Mouse (Mus musculus) lung, embryonic 14.5 days (tissue): ENCODE results near the gene Dnah14. TPM values are rescaled to one million over a fixed set of nuclear protein-coding genes. Genes with fewer than 3 reads are reported as not detected.

ENCODE experiments used
- ATAC-seq: fragments of 200-750 bp; cut with Nextera tagmentation; 2 replicates; pipeline ENCODE4 v1.8.0; 2017; ENCODE audit warnings: mild to moderate bottlenecking, moderate TSS enrichment, moderate library complexity; ENCODE audit not compliant: insufficient read depth
- DNase-seq: peaks from one replicate; pipeline ENCODE4 v3.0.0-alpha.2; 2015
- H3K27ac ChIP-seq: fragments of 300-500 bp; sonication (generic); 2 replicates; pipeline ENCODE4 v1.5.1; 2014; ENCODE audit warnings: low read depth, mild to moderate bottlenecking, moderate library complexity
- H3K27me3 ChIP-seq: fragments of 300-500 bp; sonication (generic); 2 replicates; pipeline ENCODE4 v1.6.1; 2014; ENCODE audit warnings: low read length, control low read depth; ENCODE audit not compliant: insufficient read depth
- H3K36me3 ChIP-seq: fragments of 300-500 bp; sonication (generic); 2 replicates; pipeline ENCODE4 v1.6.1; 2014; ENCODE audit warnings: control low read depth; ENCODE audit not compliant: insufficient read depth
- H3K4me1 ChIP-seq: fragments of 300-500 bp; sonication (generic); 2 replicates; pipeline ENCODE4 v1.6.1; 2014; ENCODE audit warnings: antibody characterized with exemption, control low read depth; ENCODE audit not compliant: insufficient read depth
- H3K4me2 ChIP-seq: fragments of 300-500 bp; sonication (generic); 2 replicates; pipeline ENCODE4 v1.6.1; 2014; ENCODE audit warnings: mild to moderate bottlenecking
- H3K4me3 ChIP-seq: fragments of 300-500 bp; sonication (generic); 2 replicates; pipeline ENCODE4 v1.5.1; 2014; ENCODE audit warnings: low read depth, low read length
- H3K9ac ChIP-seq: fragments of 300-500 bp; sonication (generic); 2 replicates; pipeline ENCODE4 v1.6.1; 2014
- H3K9me3 ChIP-seq: fragments of 300-500 bp; sonication (generic); 2 replicates; pipeline ENCODE4 v1.6.1; 2016; ENCODE audit warnings: low read depth, low read length, control low read depth
- CTCF ChIP-seq: IDR thresholded peaks from 2 replicates; pipeline ENCODE4 v1.5.1; 2016; ENCODE audit warnings: antibody characterized with exemption, low read depth
- WGBS: fragments of 180-500 bp; shearing (Covaris S2); extraction: QIAGEN DNeasy Blood & Tissue Kit; methylation state at CpG from one replicate; pipeline ENCODE4 v1.1.7; 2014; 5-methylcytosine and 5-hydroxymethylcytosine counted together
- polyA plus RNA-seq: library from polyadenylated mRNA; unstranded; fragments of >200 nt; fragmentation: Nextera tagmentation; extraction: Ambion mirVana; gene quantifications from 2 replicates; pipeline ENCODE4 v1.2.1, GENCODE M21; 2014

The Dnah14 gene
- polyA plus RNA-seq, 1 experiment from 2014 or later, result 2.3 TPM

GRCm38 (mm10) chr1:181863431-181863830, 287.1 kb downstream of the Dnah14 start:
- TF ChIP-seq CTCF, result no peak
- Histone ChIP-seq H3K4me2 (no peak overlapping the region), H3K4me3 (no peak overlapping the region), H3K27ac (no peak overlapping the region), H3K9me3 (no peaks in the 10 kb centered on the region), H3K36me3 (no peaks in the 10 kb centered on the region), H3K9ac (no peak overlapping the region), H3K4me1 (no peaks in the 10 kb centered on the region), H3K27me3 (no peaks in the 10 kb centered on the region)
- ATAC-seq (no peak), DNase-seq (no peak)
- 22% methylated on average over 8 of the region's 8 CpGs for WGBS

Other genes starting within 250 kb of the Dnah14 start
- 0.18 TPM in 1 of 2 replicates, not detected in the other for gene Cnih3, start 223.9 kb upstream of the Dnah14 start, polyA plus RNA-seq
- gene Ccdc121, start 65.1 kb upstream of the Dnah14 start, polyA plus RNA-seq, result 0.20 and 0.60 TPM in 2 replicates